In genomic region chr1:182747081-182747480, GRCm38 (mm10) we compare ENCODE assay signal across 25 mouse cellular contexts. TPM values are rescaled to one million over a fixed set of nuclear protein-coding genes. Genes with fewer than 3 reads are reported as not detected.
"Had no signal": no experiment of that assay in that cellular context is flagged by ENCODE, and none has a peak within 500 bp of the region (broad histone marks: within the 10 kb centered on the region; RNA-seq: fewer than 3 reads in every experiment).

No protein-coding gene starts in this region.

- ATAC-seq: liver, postnatal 0 days; lung, postnatal 0 days; midbrain, embryonic 16.5 days had no signal

- H3K36me3 ChIP-seq: liver, embryonic 13.5 days; liver, embryonic 15.5 days; lung, embryonic 15.5 days; midbrain, embryonic 10.5 days; midbrain, embryonic 12.5 days; neural tube, embryonic 13.5 days; neural tube, embryonic 15.5 days; stomach, embryonic 15.5 days had no signal

- H3K4me3 ChIP-seq: liver, embryonic 13.5 days; liver, embryonic 15.5 days; lung, embryonic 15.5 days; midbrain, embryonic 10.5 days; midbrain, embryonic 12.5 days; myocyte; neural tube, embryonic 13.5 days; neural tube, embryonic 15.5 days; stomach, embryonic 15.5 days had no signal

- H3K4me1 ChIP-seq: liver, embryonic 13.5 days; liver, embryonic 15.5 days; lung, embryonic 15.5 days; neural tube, embryonic 13.5 days; neural tube, embryonic 15.5 days; stomach, embryonic 15.5 days had no signal

- DNase-seq: liver, embryonic 13.5 days; liver, postnatal 0 days; lung, adult 2 months; lung, postnatal 14 days; lung, postnatal 36 days; midbrain, embryonic 14.5 days; right cerebral cortex, postnatal 14 days; thymus, adult 18-20 months; thymus, postnatal 14 days; thymus, postnatal 36 days had no signal

- H3K27me3 ChIP-seq: liver, embryonic 13.5 days; liver, embryonic 15.5 days; lung, embryonic 15.5 days; midbrain, embryonic 12.5 days; neural tube, embryonic 13.5 days; neural tube, embryonic 15.5 days; stomach, embryonic 15.5 days had no signal

- H3K9me3 ChIP-seq: liver, embryonic 13.5 days; liver, embryonic 15.5 days; lung, embryonic 15.5 days; midbrain, embryonic 10.5 days; midbrain, embryonic 12.5 days; neural tube, embryonic 13.5 days; neural tube, embryonic 15.5 days; stomach, embryonic 15.5 days had no signal

- H3K27ac ChIP-seq: liver, embryonic 13.5 days; liver, embryonic 15.5 days; lung, embryonic 15.5 days; macrophage; midbrain, embryonic 10.5 days; midbrain, embryonic 12.5 days; neural tube, embryonic 13.5 days; neural tube, embryonic 15.5 days; stomach, embryonic 15.5 days had no signal

RNA-seq across cellular contexts. Expression of gene Ccdc185, which starts 1.9 kb away (rescaled TPM):
- total RNA-seq: megakaryocyte progenitor cell, adult 5-6 weeks had no signal
- polyA plus RNA-seq: liver, embryonic 13.5 days; liver, embryonic 15.5 days; liver, postnatal 0 days; lung, adult 2 months; lung, embryonic 15.5 days; lung, postnatal 0 days; macrophage; midbrain, embryonic 10.5 days; midbrain, embryonic 12.5 days; midbrain, embryonic 14.5 days; midbrain, embryonic 16.5 days; myocyte; neural tube, embryonic 11.5 days; neural tube, embryonic 13.5 days; neural tube, embryonic 15.5 days; spleen, adult 2 months; stomach, embryonic 15.5 days; thymus, postnatal 0 days had no signal

RNA-seq across cellular contexts. Expression of gene Susd4, which starts 16.6 kb away (rescaled TPM):
- total RNA-seq: megakaryocyte progenitor cell, adult 5-6 weeks had no signal
- polyA plus RNA-seq: macrophage had no signal
